16 mouse cellular contexts compared by ENCODE assay signal in the genomic region with DNA sequence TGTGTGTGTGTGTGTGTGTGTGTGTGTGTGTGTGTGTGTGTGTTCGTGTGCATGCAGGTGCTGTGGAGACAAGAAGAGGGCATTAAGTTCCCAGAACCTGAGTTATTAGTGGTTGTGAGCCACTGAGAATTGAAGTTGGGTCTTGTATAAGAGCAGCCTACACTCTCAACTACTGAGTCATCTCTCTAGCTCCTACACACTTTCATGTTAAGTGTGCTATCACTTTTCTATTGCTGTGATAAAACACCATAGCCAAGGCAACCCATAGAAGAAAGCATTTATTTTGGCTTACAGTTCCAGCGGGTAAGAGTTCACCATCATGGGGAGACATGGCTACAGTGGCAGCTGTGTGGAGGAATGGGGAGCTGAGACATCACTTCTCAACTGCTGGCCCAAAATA.
"Had no signal": no experiment of that assay in that cellular context is flagged by ENCODE, and none has a peak within 500 bp of the region (broad histone marks: within the 10 kb centered on the region; RNA-seq: fewer than 3 reads in every experiment).

No protein-coding gene starts in this region.

- ATAC-seq: hindbrain, embryonic 16.5 days; inflammation-experienced regulatory T-cells, adult 6 months; intestine, embryonic 15.5 days; intestine, postnatal 0 days had no signal

- DNase-seq: gastrocnemius, adult 2 months; gastrocnemius, postnatal 10 days; gastrocnemius, postnatal 25 days; heart, adult 18-20 months; heart, postnatal 10 days; heart, postnatal 4 days; kidney, adult 18-20 months; kidney, adult 8-10 months; kidney, postnatal 10 days; kidney, postnatal 25 days; kidney, postnatal 4 days; liver had no signal
